Mouse (Mus musculus) brain, embryonic 14.5 days (tissue): ENCODE results near the gene Camsap1.

Experiments
- CTCF ChIP-seq: fragments of 200-500 bp; IDR thresholded peaks from 2 replicates; pipeline ENCODE4 v1.5.1; 2012; ENCODE audit warnings: inconsistent platforms, mild to moderate bottlenecking, moderate library complexity, borderline replicate concordance; ENCODE audit not compliant: insufficient read depth, insufficient read length; ENCODE audit errors: extremely low read depth
- POLR2A ChIP-seq: fragments of 200-500 bp; IDR thresholded peaks from 2 replicates; pipeline ENCODE4 v1.6.1; 2012; ENCODE audit warnings: mild to moderate bottlenecking, inconsistent platforms, borderline replicate concordance; ENCODE audit not compliant: poor library complexity, insufficient read depth, insufficient read length, severe bottlenecking; ENCODE audit errors: extremely low read depth

DNA sequence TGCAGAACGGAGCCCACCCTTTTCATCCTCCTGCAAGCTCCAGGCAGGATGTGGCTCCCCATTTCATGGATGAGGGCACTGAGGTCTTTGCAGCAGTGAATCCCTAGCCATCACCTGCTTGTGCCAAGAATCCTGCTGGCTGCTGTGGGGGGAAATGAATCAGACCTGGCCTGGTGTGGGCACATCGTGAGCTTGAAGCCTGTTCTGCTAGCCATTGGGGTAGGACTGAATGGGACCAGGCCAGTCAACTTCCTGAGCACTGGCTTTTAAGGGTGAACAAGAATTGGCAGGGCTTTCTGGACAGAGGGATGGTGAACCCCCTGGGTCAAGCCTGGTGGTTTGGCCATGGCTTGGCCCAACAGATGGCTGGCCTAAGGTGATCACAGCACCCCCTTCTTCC is 104.6 kb downstream of the Camsap1 start:
- no peak for TF ChIP-seq POLR2A
- no peak for TF ChIP-seq CTCF
